ENCODE assay signal across 13 mouse cellular contexts in genomic region chr2:25203631-25204214, GRCm38 (mm10). TPM values are rescaled to one million over a fixed set of nuclear protein-coding genes. Genes with fewer than 3 reads are reported as not detected.
A peak's percentile ranks its signal among the peaks of the same experiment; 100 is the strongest.
DNase-seq lines count a peak whose midpoint lies in the region; ATAC-seq and TF ChIP-seq lines count a peak whose summit lies in the region.
"Had no signal": no experiment of that assay in that cellular context is flagged by ENCODE, and none has a peak within 500 bp of the region (broad histone marks: within the 10 kb centered on the region; RNA-seq: fewer than 3 reads in every experiment).

No protein-coding gene starts in this region.

- peak; percentile 57 for TF ChIP-seq CTCF in layer of hippocampus, adult 2 months (conservative IDR thresholded peaks at IDR 0.05)
- TF ChIP-seq CTCF in intestine, postnatal 0 days (IDR thresholded peaks at IDR 0.05; ENCODE audit: low read depth) = peak; percentile 62

- 52% methylated on average over 4 of the region's 4 CpGs for WGBS in intestine, postnatal 0 days

- 0 out of 2 replicates have a peak, but pooled peaks cover 2% of the 10 kb centered on the region for H3K4me1 ChIP-seq in intestine, postnatal 0 days (replicated peaks; ENCODE audit: control insufficient read depth, insufficient read depth, low read length)

- H3K9me3 ChIP-seq in intestine, postnatal 0 days (ENCODE audit: control insufficient read depth) = no peaks in the 10 kb centered on the region

- peak; percentile 39 for DNase-seq in adrenal gland, postnatal 14 days
- no peak for DNase-seq in adrenal gland, postnatal 10 days
- DNase-seq in layer of hippocampus, adult 2 months (ENCODE audit: low spot score in 2 of 2) = no peak
- no peak for DNase-seq in layer of hippocampus, adult 9-11 months
- peak; percentile 59 for DNase-seq in 416B (ENCODE audit: low read depth)
- DNase-seq in right cerebral cortex, postnatal 4 days = no peak
- DNase-seq in adrenal gland, adult (ENCODE audit: inconsistent age in 2 of 2, low spot score in 1 of 2) = no peak

- ATAC-seq in intestine, postnatal 0 days = no peak

- no peaks in the 10 kb centered on the region for H3K27me3 ChIP-seq in intestine, postnatal 0 days (replicated peaks; ENCODE audit: control insufficient read depth, insufficient read depth, low read length)

- no peak overlapping the region for H3K4me2 ChIP-seq in intestine, postnatal 0 days (replicated peaks; ENCODE audit: low read depth)

- H3K36me3 ChIP-seq in intestine, postnatal 0 days (ENCODE audit: control insufficient read depth, insufficient read depth) = peaks cover 95% of the 10 kb centered on the region

- H3K4me3 ChIP-seq in layer of hippocampus, adult 2 months = no peak overlapping the region
- no peak overlapping the region for H3K4me3 ChIP-seq in intestine, postnatal 0 days (ENCODE audit: low read depth, low read length)

- no peak overlapping the region for H3K27ac ChIP-seq in layer of hippocampus, adult 2 months
- H3K27ac ChIP-seq in intestine, postnatal 0 days (ENCODE audit: low read depth, low read length) = no peak overlapping the region

- no peak overlapping the region for H3K9ac ChIP-seq in intestine, postnatal 0 days (ENCODE audit: low read depth, low read length)

RNA-seq across cellular contexts. Expression of gene Tor4a, which starts 7.0 kb away (rescaled TPM):
- 13.9 and 21.3 TPM in 2 replicates for total RNA-seq in adrenal gland, postnatal 14 days (2021)
- total RNA-seq in adrenal gland, postnatal 10 days (2021) = 10 to 100 TPM; 13.9 to 19.5 TPM
- total RNA-seq in layer of hippocampus, adult 2 months (2021) = 1 to 10 TPM; 2.2 to 3.0 TPM
- polyA plus RNA-seq in intestine, postnatal 0 days (2015; fragmentation: Nextera tagmentation; extraction: Ambion mirVana) = 12.0 and 12.6 TPM in 2 replicates

RNA-seq across cellular contexts. Expression of gene Nelfb, which starts 7.6 kb away (rescaled TPM):
- 41.6 and 47.1 TPM in 2 replicates for total RNA-seq in adrenal gland, postnatal 14 days (2021)
- 10 to 100 TPM; 46.3 to 48.8 TPM for total RNA-seq in adrenal gland, postnatal 10 days (2021)
- 10 to 100 TPM; 57.0 to 58.5 TPM for total RNA-seq in layer of hippocampus, adult 2 months (2021)
- 41.4 and 45.6 TPM in 2 replicates for polyA plus RNA-seq in intestine, postnatal 0 days (2015; fragmentation: Nextera tagmentation; extraction: Ambion mirVana)

RNA-seq across cellular contexts. Expression of gene Stpg3, which starts 10.7 kb away (rescaled TPM):
- total RNA-seq in adrenal gland, postnatal 14 days (2021) = not detected in 2 replicates
- not detected for total RNA-seq in adrenal gland, postnatal 10 days (2021)
- under 1 TPM in 1 of 2 experiments, not detected in 1; 0.33 TPM for total RNA-seq in layer of hippocampus, adult 2 months (2021)
- polyA plus RNA-seq in intestine, postnatal 0 days (2015; fragmentation: Nextera tagmentation; extraction: Ambion mirVana) = not detected in 2 replicates
- total RNA-seq: heart, postnatal 25 days; liver, adult 2 months had no signal
- polyA plus RNA-seq: embryonic facial prominence, embryonic 11.5 days; liver, adult 2 months; neural tube, embryonic 11.5 days had no signal

RNA-seq across cellular contexts. Expression of gene Fam166a, which starts 14.8 kb away (rescaled TPM):
- total RNA-seq in adrenal gland, postnatal 14 days (2021) = not detected in 2 replicates
- not detected for total RNA-seq in adrenal gland, postnatal 10 days (2021)
- not detected for total RNA-seq in layer of hippocampus, adult 2 months (2021)
- 0.78 and 1.4 TPM in 2 replicates for polyA plus RNA-seq in intestine, postnatal 0 days (2015; fragmentation: Nextera tagmentation; extraction: Ambion mirVana)
- total RNA-seq: heart, postnatal 25 days; layer of hippocampus, adult 8-10 months; liver, adult 2 months had no signal
- polyA plus RNA-seq: embryonic facial prominence, embryonic 11.5 days; neural tube, embryonic 11.5 days had no signal

RNA-seq across cellular contexts. Expression of gene Tubb4b, which starts 20.8 kb away (rescaled TPM):
- 290 and 294 TPM in 2 replicates for total RNA-seq in adrenal gland, postnatal 14 days (2021)
- 100 to 1,000 TPM; 264 to 293 TPM for total RNA-seq in adrenal gland, postnatal 10 days (2021)
- 100 to 1,000 TPM; 305 to 309 TPM for total RNA-seq in layer of hippocampus, adult 2 months (2021)
- 453 and 466 TPM in 2 replicates for polyA plus RNA-seq in intestine, postnatal 0 days (2015; fragmentation: Nextera tagmentation; extraction: Ambion mirVana)

Comparison
In these comparisons a context has a peak if more than half of its experiments do, and no peak if none do; other contexts are left out.
1. DNase-seq: peak in adrenal gland, postnatal 14 days (single experiment) and 416B (single experiment); none in adrenal gland, postnatal 10 days (single experiment), layer of hippocampus, adult 2 months (0 of 2), layer of hippocampus, adult 9-11 months (single experiment), right cerebral cortex, postnatal 4 days (single experiment) and adrenal gland, adult (0 of 2).